Mouse (Mus musculus): ENCODE results near the gene Polr2e. TPM values are rescaled to one million over a fixed set of nuclear protein-coding genes. Genes with fewer than 3 reads are reported as not detected.

Gene Polr2e
- total and polyA plus RNA-seq, 2 experiments, result 26.4 to 74.6 TPM

DNA sequence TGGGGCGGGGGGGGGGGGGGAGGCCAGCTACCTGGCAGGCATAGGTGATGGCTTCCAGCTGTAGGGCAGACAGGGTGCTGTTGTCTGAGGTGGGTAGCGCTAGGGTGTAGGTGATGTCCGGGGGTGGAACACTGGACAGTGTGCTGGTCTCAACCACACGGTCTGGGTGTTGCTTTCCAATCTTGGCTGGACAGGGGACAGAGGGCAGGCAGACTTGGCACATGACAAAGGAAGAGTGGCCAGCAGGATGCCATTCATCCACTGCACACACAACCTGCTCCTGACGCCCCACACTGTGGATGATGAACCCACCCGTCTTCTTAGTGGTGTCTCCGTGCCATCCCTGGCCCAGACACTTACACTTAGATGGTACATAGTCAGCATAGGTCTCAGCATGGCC is 29.7 kb upstream of the Polr2e start:
- no peak overlapping the region for H3K27ac ChIP-seq (replicated peaks; ENCODE audit: insufficient read depth, low read depth, low read length)
- H3K4me3 ChIP-seq (ENCODE audit: insufficient read depth, low read depth, low read length), result no peak overlapping the region
- no peak for TF ChIP-seq POLR2A (IDR thresholded peaks at IDR 0.05; ENCODE audit: extremely low read depth, insufficient read depth, low read length)
- no peak for TF ChIP-seq CTCF (IDR thresholded peaks at IDR 0.05; ENCODE audit: low read depth, low read length)
- 32% methylated on average over 6 of the region's 7 CpGs for WGBS
- H3K36me3 ChIP-seq (ENCODE audit: control insufficient read depth, insufficient read depth, low read length), result no peaks in the 10 kb centered on the region; the same call in 1 of the 2 replicates
- peak; percentile 73 for DNase-seq (ENCODE audit: extremely low read depth, low read depth, low spot score)
- no peaks in the 10 kb centered on the region for H3K27me3 ChIP-seq (ENCODE audit: control insufficient read depth, insufficient read depth, low read length)
- no peaks in the 10 kb centered on the region; the same call in 1 of the 2 replicates for H3K79me2 ChIP-seq (ENCODE audit: control insufficient read depth, insufficient read depth, low read length)
- peaks cover 44% of the 10 kb centered on the region for H3K4me1 ChIP-seq (ENCODE audit: control insufficient read depth, insufficient read depth, low read length)
- no peak overlapping the region for H3K9ac ChIP-seq (ENCODE audit: low read depth, low read length)

DNA sequence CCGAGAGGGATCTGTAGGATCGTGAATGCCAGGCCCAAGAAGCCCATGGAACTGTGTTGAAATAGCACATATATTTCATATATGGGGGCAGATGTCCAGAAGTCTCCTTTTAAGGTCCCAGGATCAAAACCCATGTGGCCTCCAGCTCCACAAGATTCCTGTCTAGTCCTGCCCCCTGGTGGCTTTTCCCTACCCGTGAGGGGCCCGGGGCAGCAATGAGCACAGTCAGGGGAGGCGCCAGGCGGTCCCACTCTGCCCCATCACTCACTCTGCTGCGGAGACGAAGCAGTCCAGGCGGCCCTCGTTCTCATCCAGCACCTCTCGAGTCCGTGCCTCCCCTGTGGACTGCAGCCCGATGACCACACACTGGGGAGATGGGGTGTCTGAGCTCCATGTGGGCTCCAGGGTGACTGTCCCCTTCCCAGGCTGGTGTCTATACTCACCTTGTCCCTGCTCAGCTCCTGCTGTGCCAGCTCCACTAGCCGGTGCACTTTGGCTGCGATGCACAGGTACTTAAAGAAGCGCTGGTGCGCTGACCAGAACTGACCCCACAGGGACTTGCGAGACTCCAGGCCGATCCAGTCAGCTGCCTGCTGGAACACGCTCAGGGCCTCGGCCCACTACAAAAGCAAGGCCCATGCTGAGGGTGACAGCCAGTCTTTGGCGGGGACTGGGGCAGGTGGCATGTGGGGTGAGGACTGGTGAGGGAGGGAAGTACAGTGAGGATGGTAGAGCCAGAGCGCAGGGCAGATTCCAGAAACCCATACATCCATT is 24.5 kb upstream of the Polr2e start:
- no peak overlapping the region for H3K27ac ChIP-seq (replicated peaks; ENCODE audit: insufficient read depth, low read depth, low read length)
- 90% methylated on average over 23 of the region's 23 CpGs for WGBS
- no peak for DNase-seq (ENCODE audit: extremely low read depth, low read depth, low spot score)
- H3K36me3 ChIP-seq (ENCODE audit: control insufficient read depth, insufficient read depth, low read length), result peaks cover 14% of the 10 kb centered on the region
- H3K27me3 ChIP-seq (ENCODE audit: control insufficient read depth, insufficient read depth, low read length), result no peaks in the 10 kb centered on the region
- TF ChIP-seq POLR2A (IDR thresholded peaks at IDR 0.05; ENCODE audit: extremely low read depth, insufficient read depth, low read length), result no peak
- TF ChIP-seq CTCF (IDR thresholded peaks at IDR 0.05; ENCODE audit: low read depth, low read length), result no peak
- H3K4me1 ChIP-seq (ENCODE audit: control insufficient read depth, insufficient read depth, low read length), result no peaks in the 10 kb centered on the region
- no peaks in the 10 kb centered on the region for H3K79me2 ChIP-seq (ENCODE audit: control insufficient read depth, insufficient read depth, low read length)
- H3K4me3 ChIP-seq (ENCODE audit: insufficient read depth, low read depth, low read length), result no peak overlapping the region
- no peak overlapping the region for H3K9ac ChIP-seq (ENCODE audit: low read depth, low read length)

DNA sequence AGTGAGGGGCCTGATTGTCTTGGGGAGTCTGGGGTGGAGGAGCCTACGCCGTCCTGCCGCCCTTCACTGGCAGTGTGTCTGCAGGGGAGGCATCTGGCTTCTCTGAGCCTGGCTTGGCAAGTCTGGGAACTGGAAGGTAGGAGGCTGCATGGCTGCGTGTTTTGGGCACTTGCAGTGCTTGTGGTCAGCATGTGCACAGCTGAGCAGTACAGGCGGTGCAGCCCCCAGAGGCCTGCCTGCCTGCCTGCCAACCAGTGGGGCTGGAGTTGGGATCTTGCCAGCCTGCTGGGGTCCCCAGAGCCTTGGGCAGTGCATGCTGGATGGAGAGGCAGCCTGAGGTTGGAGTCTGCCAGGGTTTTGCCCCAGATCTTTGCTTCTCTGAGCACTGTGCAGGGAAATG is 23.5 kb upstream of the Polr2e start:
- Histone ChIP-seq H3K4me3 (ENCODE audit: insufficient read depth, low read depth, low read length) (no peak overlapping the region), H3K9ac (ENCODE audit: low read depth, low read length) (no peak overlapping the region), H3K79me2 (ENCODE audit: control insufficient read depth, insufficient read depth, low read length) (no peaks in the 10 kb centered on the region), H3K27ac (replicated peaks; ENCODE audit: insufficient read depth, low read depth, low read length) (no peak overlapping the region), H3K4me1 (ENCODE audit: control insufficient read depth, insufficient read depth, low read length) (no peaks in the 10 kb centered on the region), H3K27me3 (ENCODE audit: control insufficient read depth, insufficient read depth, low read length) (no peaks in the 10 kb centered on the region), H3K36me3 (ENCODE audit: control insufficient read depth, insufficient read depth, low read length) (peaks cover 16% of the 10 kb centered on the region)
- WGBS, result 97% methylated on average over 5 of the region's 5 CpGs
- TF ChIP-seq POLR2A (IDR thresholded peaks at IDR 0.05; ENCODE audit: extremely low read depth, insufficient read depth, low read length), result no peak
- no peak for TF ChIP-seq CTCF (IDR thresholded peaks at IDR 0.05; ENCODE audit: low read depth, low read length)
- no peak for DNase-seq (ENCODE audit: extremely low read depth, low read depth, low spot score)

DNA sequence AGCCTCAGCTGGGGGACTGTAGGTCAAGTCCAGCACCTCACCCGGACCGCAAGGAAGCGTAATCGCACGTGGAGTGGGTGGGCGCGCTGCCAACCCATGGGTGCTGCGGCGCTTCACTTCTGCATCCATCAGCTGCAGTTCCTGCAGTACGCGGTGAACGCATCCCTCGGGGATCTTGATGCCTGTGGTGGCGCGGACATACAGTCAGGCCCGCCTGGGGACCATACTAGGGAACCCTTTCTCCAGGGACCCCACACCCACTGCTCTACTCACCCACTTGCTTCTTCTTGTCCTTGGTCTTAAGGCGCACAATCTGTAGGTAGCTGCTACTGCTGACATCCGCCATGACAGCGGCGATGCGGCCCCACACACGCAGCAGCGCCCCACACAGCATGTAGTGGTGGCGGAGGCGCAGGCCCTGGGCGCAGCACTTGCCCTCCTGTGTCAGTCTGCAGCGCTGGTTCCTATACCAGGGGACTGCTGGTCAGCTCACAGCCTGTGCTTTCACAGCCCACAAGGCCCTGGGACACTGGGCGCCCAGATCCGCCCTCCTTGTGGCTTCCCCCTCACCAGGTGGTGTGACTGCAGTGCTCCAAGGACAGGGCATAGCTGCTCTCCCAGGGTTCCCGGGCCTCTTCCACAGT is 18.2 kb upstream of the Polr2e start:
- TF ChIP-seq POLR2A (IDR thresholded peaks at IDR 0.05; ENCODE audit: extremely low read depth, insufficient read depth, low read length), result 0 out of 2 replicates have a peak, but pooled peaks have one; percentile 17
- TF ChIP-seq CTCF (IDR thresholded peaks at IDR 0.05; ENCODE audit: low read depth, low read length), result no peak
- H3K4me3 ChIP-seq (ENCODE audit: insufficient read depth, low read depth, low read length), result no peak overlapping the region
- H3K27ac ChIP-seq (replicated peaks; ENCODE audit: insufficient read depth, low read depth, low read length), result no peak overlapping the region
- no peak for DNase-seq (ENCODE audit: extremely low read depth, low read depth, low spot score)
- no peaks in the 10 kb centered on the region for H3K27me3 ChIP-seq (ENCODE audit: control insufficient read depth, insufficient read depth, low read length)
- peaks cover 28% of the 10 kb centered on the region for H3K36me3 ChIP-seq (ENCODE audit: control insufficient read depth, insufficient read depth, low read length)
- WGBS, result 78% methylated on average over 30 of the region's 30 CpGs
- no peak overlapping the region for H3K9ac ChIP-seq (ENCODE audit: low read depth, low read length)
- peaks cover 7% of the 10 kb centered on the region; the same call in 1 of the 2 replicates for H3K79me2 ChIP-seq (ENCODE audit: control insufficient read depth, insufficient read depth, low read length)
- peaks cover 10% of the 10 kb centered on the region for H3K4me1 ChIP-seq (ENCODE audit: control insufficient read depth, insufficient read depth, low read length)

GRCm38 (mm10) chr10:80056976-80057682 is 17.5 kb upstream of the Polr2e start:
- Histone ChIP-seq H3K9ac (ENCODE audit: low read depth, low read length) (no peak overlapping the region), H3K27me3 (ENCODE audit: control insufficient read depth, insufficient read depth, low read length) (no peaks in the 10 kb centered on the region), H3K4me1 (ENCODE audit: control insufficient read depth, insufficient read depth, low read length) (peaks cover 16% of the 10 kb centered on the region), H3K36me3 (ENCODE audit: control insufficient read depth, insufficient read depth, low read length) (peaks cover 23% of the 10 kb centered on the region), H3K27ac (replicated peaks; ENCODE audit: insufficient read depth, low read depth, low read length) (no peak overlapping the region), H3K4me3 (ENCODE audit: insufficient read depth, low read depth, low read length) (no peak overlapping the region), H3K79me2 (ENCODE audit: control insufficient read depth, insufficient read depth, low read length) (peaks cover 7% of the 10 kb centered on the region; the same call in 1 of the 2 replicates)
- TF ChIP-seq CTCF (IDR thresholded peaks at IDR 0.05; ENCODE audit: low read depth, low read length) (no peak), POLR2A (IDR thresholded peaks at IDR 0.05; ENCODE audit: extremely low read depth, insufficient read depth, low read length) (0 out of 2 replicates have a peak, but pooled peaks have one; percentile 17)
- 91% methylated on average over 27 of the region's 27 CpGs for WGBS
- no peak for DNase-seq (ENCODE audit: extremely low read depth, low read depth, low spot score)
